Mouse (Mus musculus) yolk sac, embryonic 10.5 days (tissue): ENCODE data around the gene Fev.
A peak's percentile ranks its signal among the peaks of the same experiment; 100 is the strongest.

Source experiments
- DNase-seq: peaks from one replicate; pipeline ENCODE4 v3.0.0-alpha.2; 2017; ENCODE audit warnings: low spot score

Gene Fev

GRCm38 (mm10) chr1:74885369-74886042 is at the start of gene Fev:
Gene Fev (minus strand): TSS chr1:74885419.
- no peak for DNase-seq

GRCm38 (mm10) chr1:74927621-74928296 is 42.5 kb upstream of the Fev start:
- DNase-seq, result no peak

GRCm38 (mm10) chr1:74926721-74927120 is 41.5 kb upstream of the Fev start:
- DNase-seq, result peak; percentile 28

- DNase-seq, result no peak
Observed at GRCm38 (mm10) chr1:74924464-74924863, 39.2 kb upstream of the Fev start.

GRCm38 (mm10) chr1:74915706-74916105 is 30.5 kb upstream of the Fev start:
- no peak for DNase-seq

- DNase-seq, result no peak
Observed at GRCm38 (mm10) chr1:74902191-74902590, 17.0 kb upstream of the Fev start.

- peak; percentile 34 for DNase-seq
Observed at GRCm38 (mm10) chr1:74901686-74902085, 16.5 kb upstream of the Fev start.

GRCm38 (mm10) chr1:74900341-74901285 is 15.4 kb upstream of the Fev start:
- peak; percentile 77 for DNase-seq

- DNase-seq, result peak; percentile 36
Observed at GRCm38 (mm10) chr1:74898656-74899431, 13.6 kb upstream of the Fev start.

- DNase-seq, result no peak
Observed at GRCm38 (mm10) chr1:74897976-74898375, 12.8 kb upstream of the Fev start.

- no peak for DNase-seq
Observed at GRCm38 (mm10) chr1:74894966-74895365, 9.7 kb upstream of the Fev start.

GRCm38 (mm10) chr1:74893134-74893855 is 8.1 kb upstream of the Fev start, which contains the start of gene Cryba2:
Gene Cryba2 (minus strand): TSS chr1:74893143.
- no peak for DNase-seq

GRCm38 (mm10) chr1:74892351-74893133 is 7.3 kb upstream of the Fev start:
- no peak for DNase-seq

- no peak for DNase-seq
Observed at GRCm38 (mm10) chr1:74891513-74891912, 6.3 kb upstream of the Fev start.

GRCm38 (mm10) chr1:74884196-74885141 is 750 bp downstream of the Fev start:
- DNase-seq, result no peak

- DNase-seq, result no peak
Observed at GRCm38 (mm10) chr1:74883441-74883840, 1.8 kb downstream of the Fev start.

- DNase-seq, result no peak
Observed at GRCm38 (mm10) chr1:74882828-74883227, 2.4 kb downstream of the Fev start.

GRCm38 (mm10) chr1:74882055-74882734 is 3.0 kb downstream of the Fev start:
- no peak for DNase-seq
